Mouse (Mus musculus) CH12.LX (cell line): ENCODE data around the gene Arl4c. TPM values are rescaled to one million over a fixed set of nuclear protein-coding genes. Genes with fewer than 3 reads are reported as not detected.

Experiments used
- DNase-seq: peaks from one replicate; pipeline ENCODE4 v3.0.0-alpha.2; 2013; ENCODE audit errors: extremely low read depth
- H3K27ac ChIP-seq: 2 replicates; pipeline ENCODE4 v1.5.1; 2012; ENCODE audit warnings: low read depth, mild to moderate bottlenecking, control low read depth, moderate library complexity; ENCODE audit not compliant: insufficient read depth
- H3K27me3 ChIP-seq: replicated peaks from 2 replicates; pipeline ENCODE3; 2012; ENCODE audit warnings: inconsistent platforms
- H3K36me3 ChIP-seq, 2 experiments: replicated peaks in 1 of 2; 2 replicates each; pipeline versions ENCODE3 to v1.6.1; 2012; ENCODE audit warnings: inconsistent platforms in 1 of 2, low read length in 1 of 2, mild to moderate bottlenecking in 1 of 2, mixed read lengths in 1 of 2, moderate library complexity in 1 of 2; ENCODE audit not compliant: control insufficient read depth in 1 of 2, insufficient read depth in 1 of 2
- H3K4me1 ChIP-seq, 2 experiments: 2 replicates each; pipeline ENCODE4 v1.6.1; 2012; ENCODE audit warnings: inconsistent platforms in 1 of 2, moderate library complexity in 1 of 2; ENCODE audit not compliant: insufficient read depth in 2 of 2, control insufficient read depth in 1 of 2
- H3K4me2 ChIP-seq: 2 replicates; pipeline ENCODE4 v1.6.1; 2012; ENCODE audit warnings: low read depth, mild to moderate bottlenecking, control low read depth; ENCODE audit not compliant: poor library complexity, insufficient read depth, severe bottlenecking
- H3K4me3 ChIP-seq, 3 experiments: fragments of 150-350 bp in 1 of 3; sonication (generic) in 1 of 3; replicated peaks in 1 of 3; 2 replicates each; pipeline versions ENCODE3 to v1.5.1; 2011 to 2012; ENCODE audit warnings: low read depth in 2 of 3, low read length in 2 of 3, mild to moderate bottlenecking in 2 of 3, moderate library complexity in 2 of 3, control low read depth in 1 of 3, improper control_type of control experiment in 1 of 3, inconsistent platforms in 1 of 3, mixed read lengths in 1 of 3; ENCODE audit not compliant: poor library complexity in 1 of 3
- H3K79me2 ChIP-seq: replicated peaks from 2 replicates; pipeline ENCODE4 v1.6.1; 2012; ENCODE audit warnings: mild to moderate bottlenecking, moderate library complexity; ENCODE audit not compliant: control insufficient read depth, poor library complexity, insufficient read depth, severe bottlenecking; ENCODE audit errors: extremely low read depth
- H3K9ac ChIP-seq: 2 replicates; pipeline ENCODE4 v1.6.1; 2012; ENCODE audit warnings: low read depth, mild to moderate bottlenecking, control low read depth, moderate library complexity; ENCODE audit not compliant: insufficient read depth
- H3K9me3 ChIP-seq: replicated peaks from 2 replicates; pipeline ENCODE3; 2012; ENCODE audit warnings: low read length, inconsistent platforms, mixed read lengths
- CHD1 ChIP-seq: IDR thresholded peaks from 2 replicates; pipeline ENCODE4 v1.6.1; 2012; ENCODE audit warnings: low read depth, low read length, improper control_type of control experiment, inconsistent platforms
- E2F4 ChIP-seq: IDR thresholded peaks from 2 replicates; pipeline ENCODE4 v1.6.1; 2011; ENCODE audit warnings: low read depth, low read length, improper control_type of control experiment; ENCODE audit not compliant: insufficient replicate concordance
- EP300 ChIP-seq: IDR thresholded peaks from 2 replicates; pipeline ENCODE4 v1.6.1; 2011; ENCODE audit warnings: low read length, improper control_type of control experiment
- ETS1 ChIP-seq: conservative IDR thresholded peaks from 2 replicates; pipeline ENCODE4 v1.6.1; 2012; ENCODE audit warnings: low read depth, mild to moderate bottlenecking, inconsistent platforms, low read length, improper control_type of control experiment, moderate library complexity
- IRF4 ChIP-seq: IDR thresholded peaks from 2 replicates; pipeline ENCODE4 v1.6.1; 2014; ENCODE audit warnings: low read depth, mild to moderate bottlenecking, inconsistent platforms, low read length, improper control_type of control experiment
- JUN ChIP-seq: IDR thresholded peaks from 2 replicates; pipeline ENCODE4 v1.6.1; 2011; ENCODE audit warnings: low read depth, mild to moderate bottlenecking, low read length, improper control_type of control experiment, moderate library complexity; ENCODE audit not compliant: insufficient read depth
- KAT2A ChIP-seq: IDR thresholded peaks from 2 replicates; pipeline ENCODE4 v1.6.1; 2012; ENCODE audit warnings: low read length, improper control_type of control experiment, inconsistent platforms; ENCODE audit not compliant: insufficient replicate concordance
- MAX ChIP-seq: IDR thresholded peaks from 2 replicates; pipeline ENCODE4 v1.6.1; 2011; ENCODE audit warnings: low read length, improper control_type of control experiment
- MAZ ChIP-seq: IDR thresholded peaks from 2 replicates; pipeline ENCODE4 v1.6.1; 2012; ENCODE audit warnings: low read depth, mild to moderate bottlenecking, inconsistent platforms, low read length, improper control_type of control experiment, moderate library complexity
- MEF2A ChIP-seq: IDR thresholded peaks from 2 replicates; pipeline ENCODE4 v1.6.1; 2014; ENCODE audit warnings: low read depth, mild to moderate bottlenecking, inconsistent platforms, low read length, improper control_type of control experiment, borderline replicate concordance
- MXI1 ChIP-seq: IDR thresholded peaks from 2 replicates; pipeline ENCODE4 v1.6.1; 2011; ENCODE audit warnings: mild to moderate bottlenecking, low read depth, low read length, improper control_type of control experiment
- NELFE ChIP-seq: IDR thresholded peaks from 2 replicates; pipeline ENCODE4 v1.6.1; 2011; ENCODE audit warnings: low read depth, low read length, improper control_type of control experiment
- NRF1 ChIP-seq: IDR thresholded peaks from 2 replicates; pipeline ENCODE4 v1.6.1; 2014; ENCODE audit warnings: low read depth, mild to moderate bottlenecking, inconsistent platforms, low read length, improper control_type of control experiment, moderate library complexity
- PAX5 ChIP-seq: IDR thresholded peaks from 2 replicates; pipeline ENCODE4 v1.6.1; 2012; ENCODE audit warnings: low read length, inconsistent platforms, mixed read lengths
- SMC3 ChIP-seq: IDR thresholded peaks from 2 replicates; pipeline ENCODE4 v1.6.1; 2011; ENCODE audit warnings: low read depth, low read length, improper control_type of control experiment
- TBP ChIP-seq: conservative IDR thresholded peaks from 2 replicates; pipeline ENCODE4 v1.6.1; 2011; ENCODE audit warnings: low read depth, low read length, improper control_type of control experiment
- TCF12 ChIP-seq: IDR thresholded peaks from 2 replicates; pipeline ENCODE4 v1.6.1; 2014; ENCODE audit warnings: low read depth, mild to moderate bottlenecking, inconsistent platforms, low read length, improper control_type of control experiment
- UBTF ChIP-seq: IDR thresholded peaks from 2 replicates; pipeline ENCODE4 v1.6.1; 2012; ENCODE audit warnings: low read depth, mild to moderate bottlenecking, inconsistent platforms, low read length, improper control_type of control experiment, moderate library complexity
- ZKSCAN1 ChIP-seq: IDR thresholded peaks from 2 replicates; pipeline ENCODE4 v1.6.1; 2012; ENCODE audit warnings: low read depth, inconsistent platforms, low read length, improper control_type of control experiment, borderline replicate concordance
- ZMIZ1 ChIP-seq: IDR thresholded peaks from 2 replicates; pipeline ENCODE4 v1.6.1; 2012; ENCODE audit warnings: low read depth, mild to moderate bottlenecking, inconsistent platforms, low read length, improper control_type of control experiment
- ZNF384 ChIP-seq: IDR thresholded peaks from 2 replicates; pipeline ENCODE4 v1.6.1; 2012; ENCODE audit warnings: low read depth, low read length, improper control_type of control experiment, inconsistent platforms
- dilution Hi-C: fragments of 300-500 bp; cut with MboI; formaldehyde crosslinking; loops from 2 replicates; pipeline ENCODE4 v1.14.3; 2020; ENCODE audit warnings: low sequenced_read_pairs; ENCODE audit not compliant: extremely low pct_unique_long_range_greater_than_20kb, extremely low pct_ligation_motif_present
- in situ Hi-C: fragments of 300-500 bp; cut with MboI; formaldehyde crosslinking; loops from 3 replicates; pipeline ENCODE4 v1.14.3; 2019; ENCODE audit warnings: low sequenced_read_pairs, low pct_ligation_motif_present, low pct_unique_long_range_greater_than_20kb, mixed read lengths
- polyA plus RNA-seq: library from polyadenylated mRNA; unstranded; fragments of >175 nt; gene quantifications from 2 replicates; pipeline ENCODE4 v1.2.1, GENCODE M21; 2012; ENCODE audit warnings: low read depth; ENCODE audit not compliant: insufficient read length
- total RNA-seq, 2 experiments: library from RNA; depleted of rRNA; stranded (reverse); fragments of 300-350 nt in 1 of 2; fragments of >200 nt in 1 of 2; gene quantifications; 2 replicates each; pipeline ENCODE4 v1.2.3; 2012 to 2014

Arl4c gene
- total and polyA plus RNA-seq, 3 experiments = 25.8 to 33.9 (median 31.6) TPM

- Histone ChIP-seq H3K9me3 (peaks cover 52% of the 10 kb centered on the region), H3K27ac (no peak overlapping the region), H3K36me3 (no peaks in the 10 kb centered on the region), H3K27me3 (no peaks in the 10 kb centered on the region), H3K4me3 (no peak overlapping the region), H3K4me1 (no peaks in the 10 kb centered on the region), H3K79me2 (no peaks in the 10 kb centered on the region), H3K4me2 (no peak overlapping the region), H3K9ac (no peak overlapping the region)
- TF ChIP-seq KAT2A = no peak
- TF ChIP-seq MEF2A = no peak
- no peak for TF ChIP-seq IRF4
- TF ChIP-seq ZNF384 = no peak
- TF ChIP-seq MAZ = no peak
- no peak for TF ChIP-seq E2F4
- TF ChIP-seq SMC3 = no peak
- no peak for TF ChIP-seq PAX5
- TF ChIP-seq MAX = no peak
- TF ChIP-seq TCF12 = no peak
- no peak for TF ChIP-seq NELFE
- no peak for TF ChIP-seq ETS1
- no peak for TF ChIP-seq JUN
- no peak for TF ChIP-seq ZMIZ1
- TF ChIP-seq TBP = no peak
- TF ChIP-seq MXI1 = no peak
- TF ChIP-seq CHD1 = no peak
- no peak for TF ChIP-seq ZKSCAN1
- no peak for TF ChIP-seq EP300
- no peak for TF ChIP-seq NRF1
- DNase-seq = no peak
- in situ Hi-C loops (no loop called here), dilution Hi-C loops (no loop called here)
These were observed 15.7 kb upstream of the Arl4c start for GRCm38 (mm10) chr1:88717736-88718135.

- peaks cover 49% of the 10 kb centered on the region for H3K9me3 ChIP-seq
- H3K79me2 ChIP-seq = no peaks in the 10 kb centered on the region
- no peak for DNase-seq
- dilution Hi-C loops (no loop called here), in situ Hi-C loops (no loop called here)
- no peak overlapping the region for H3K4me2 ChIP-seq
- H3K27ac ChIP-seq = no peak overlapping the region
- no peaks in the 10 kb centered on the region for H3K4me1 ChIP-seq
- no peak overlapping the region for H3K4me3 ChIP-seq
- H3K9ac ChIP-seq = no peak overlapping the region
- TF ChIP-seq UBTF (no peak), ETS1 (no peak), MEF2A (no peak), JUN (no peak), MAZ (no peak), ZKSCAN1 (no peak)
- TF ChIP-seq, all 38 proteins: peak for 0
- Histone ChIP-seq H3K27me3 (no peaks in the 10 kb centered on the region), H3K36me3 (no peaks in the 10 kb centered on the region)
These were observed 10.0 kb upstream of the Arl4c start for GRCm38 (mm10) chr1:88712011-88712410.
